Mouse (Mus musculus): ENCODE results near the gene Hbp1. TPM values are rescaled to one million over a fixed set of nuclear protein-coding genes. Genes with fewer than 3 reads are reported as not detected.

Hbp1 gene
- polyA plus RNA-seq, 1 experiment from 2014 or later, result 66.7 TPM

GRCm38 (mm10) chr12:31977613-31978195 lies 27.4 kb upstream of the Hbp1 start:
- no peaks in the 10 kb centered on the region for H3K36me3 ChIP-seq
- no peak overlapping the region for H3K4me3 ChIP-seq
- WGBS, result 62% methylated on average over 12 of the region's 12 CpGs
- no peak overlapping the region for H3K27ac ChIP-seq
- no peak overlapping the region for H3K9ac ChIP-seq
- H3K4me1 ChIP-seq (replicated peaks), result peaks cover 12% of the 10 kb centered on the region
- H3K4me2 ChIP-seq, result no peak overlapping the region
- no peak for ATAC-seq (ENCODE audit: low FRiP score)
- H3K27me3 ChIP-seq, result no peaks in the 10 kb centered on the region
- no peaks in the 10 kb centered on the region for H3K9me3 ChIP-seq

- no peak for ATAC-seq (ENCODE audit: low FRiP score)
- H3K4me1 ChIP-seq (replicated peaks), result peaks cover 12% of the 10 kb centered on the region
- no peaks in the 10 kb centered on the region for H3K9me3 ChIP-seq
- no peak overlapping the region for H3K9ac ChIP-seq
- WGBS, result 68% methylated on average over 7 of the region's 7 CpGs
- no peak overlapping the region for H3K4me3 ChIP-seq
- peaks cover 2% of the 10 kb centered on the region for H3K36me3 ChIP-seq
- H3K27me3 ChIP-seq, result no peaks in the 10 kb centered on the region
- H3K27ac ChIP-seq, result no peak overlapping the region; the same call in 1 of the 2 replicates
- H3K4me2 ChIP-seq, result no peak overlapping the region
These were observed 26.2 kb upstream of the Hbp1 start for GRCm38 (mm10) chr12:31976544-31976943.

- Histone ChIP-seq H3K4me3 (no peak overlapping the region), H3K9me3 (no peaks in the 10 kb centered on the region), H3K4me1 (replicated peaks) (peaks cover 12% of the 10 kb centered on the region), H3K27ac (0 out of 2 replicates have a peak overlapping the region, but pooled peaks have one; percentile 18), H3K9ac (no peak overlapping the region), H3K4me2 (no peak overlapping the region), H3K27me3 (no peaks in the 10 kb centered on the region), H3K36me3 (peaks cover 10% of the 10 kb centered on the region)
- WGBS, result 57% methylated on average over 13 of the region's 13 CpGs
- ATAC-seq (ENCODE audit: low FRiP score), result peak; percentile 90
These were observed 23.3 kb upstream of the Hbp1 start for GRCm38 (mm10) chr12:31973473-31974172.

GRCm38 (mm10) chr12:31971547-31971946 lies 21.2 kb upstream of the Hbp1 start:
- Histone ChIP-seq H3K27me3 (no peaks in the 10 kb centered on the region), H3K4me2 (no peak overlapping the region), H3K4me3 (no peak overlapping the region), H3K27ac (no peak overlapping the region), H3K9ac (no peak overlapping the region), H3K36me3 (peaks cover 11% of the 10 kb centered on the region), H3K9me3 (no peaks in the 10 kb centered on the region), H3K4me1 (replicated peaks) (peaks cover 8% of the 10 kb centered on the region)
- 93% methylated on average over 8 of the region's 8 CpGs for WGBS
- ATAC-seq (ENCODE audit: low FRiP score), result no peak

GRCm38 (mm10) chr12:31969111-31969510 lies 18.8 kb upstream of the Hbp1 start:
- Histone ChIP-seq H3K9ac (no peak overlapping the region), H3K4me1 (replicated peaks) (peaks cover 7% of the 10 kb centered on the region), H3K4me2 (no peak overlapping the region), H3K9me3 (no peaks in the 10 kb centered on the region), H3K4me3 (no peak overlapping the region), H3K27ac (no peak overlapping the region), H3K27me3 (no peaks in the 10 kb centered on the region), H3K36me3 (peaks cover 20% of the 10 kb centered on the region)
- no peak for ATAC-seq (ENCODE audit: low FRiP score)
- 19% methylated on average over 1 of the region's 1 CpGs for WGBS

- Histone ChIP-seq H3K9ac (no peak overlapping the region), H3K4me3 (no peak overlapping the region), H3K36me3 (peaks cover 27% of the 10 kb centered on the region), H3K4me2 (no peak overlapping the region), H3K27me3 (no peaks in the 10 kb centered on the region), H3K27ac (no peak overlapping the region), H3K9me3 (no peaks in the 10 kb centered on the region), H3K4me1 (replicated peaks) (no peaks in the 10 kb centered on the region)
- ATAC-seq (ENCODE audit: low FRiP score), result peak; percentile 47
- 4% methylated on average over 2 of the region's 2 CpGs for WGBS
These were observed 17.2 kb upstream of the Hbp1 start for GRCm38 (mm10) chr12:31967536-31967935.

- 89% methylated on average over 4 of the region's 4 CpGs for WGBS
- no peak overlapping the region for H3K27ac ChIP-seq
- ATAC-seq (ENCODE audit: low FRiP score), result no peak
These were observed 16.1 kb upstream of the Hbp1 start for GRCm38 (mm10) chr12:31966405-31966804.

GRCm38 (mm10) chr12:31965517-31966212 lies 15.3 kb upstream of the Hbp1 start:
- Histone ChIP-seq H3K9me3 (no peaks in the 10 kb centered on the region), H3K4me2 (no peak overlapping the region), H3K4me3 (no peak overlapping the region), H3K4me1 (replicated peaks) (no peaks in the 10 kb centered on the region), H3K36me3 (peaks cover 19% of the 10 kb centered on the region), H3K27ac (no peak overlapping the region), H3K9ac (no peak overlapping the region), H3K27me3 (no peaks in the 10 kb centered on the region)
- WGBS, result 95% methylated on average over 12 of the region's 12 CpGs
- no peak for ATAC-seq (ENCODE audit: low FRiP score)

More at GRCm38 (mm10) chr12:31966405-31966804, 16.1 kb upstream of the Hbp1 start:
- no peak overlapping the region for H3K4me3 ChIP-seq
- H3K27me3 ChIP-seq, result no peaks in the 10 kb centered on the region
- no peaks in the 10 kb centered on the region for H3K4me1 ChIP-seq (replicated peaks)
- H3K9me3 ChIP-seq, result no peaks in the 10 kb centered on the region
- H3K4me2 ChIP-seq, result no peak overlapping the region
- peaks cover 25% of the 10 kb centered on the region for H3K36me3 ChIP-seq
- no peak overlapping the region for H3K9ac ChIP-seq

GRCm38 (mm10) chr12:31964074-31964473 lies 13.7 kb upstream of the Hbp1 start:
- Histone ChIP-seq H3K27ac (no peak overlapping the region), H3K9ac (no peak overlapping the region), H3K36me3 (peaks cover 18% of the 10 kb centered on the region), H3K9me3 (no peaks in the 10 kb centered on the region), H3K27me3 (no peaks in the 10 kb centered on the region), H3K4me2 (no peak overlapping the region), H3K4me3 (no peak overlapping the region), H3K4me1 (replicated peaks) (no peaks in the 10 kb centered on the region)
- ATAC-seq (ENCODE audit: low FRiP score), result no peak
- 77% methylated on average over 6 of the region's 6 CpGs for WGBS

- Histone ChIP-seq H3K4me2 (no peak overlapping the region), H3K4me3 (no peak overlapping the region)
- WGBS, result 90% methylated on average over 4 of the region's 4 CpGs
These were observed 5.5 kb upstream of the Hbp1 start for GRCm38 (mm10) chr12:31955843-31956242.

GRCm38 (mm10) chr12:31950659-31951031 lies 310 bp upstream of the Hbp1 start:
- Histone ChIP-seq H3K4me3 (peak overlapping the region; percentile 43), H3K4me2 (peak overlapping the region; percentile 70), H3K9me3 (no peaks in the 10 kb centered on the region), H3K36me3 (no peaks in the 10 kb centered on the region), H3K27me3 (no peaks in the 10 kb centered on the region), H3K4me1 (replicated peaks) (peaks cover 7% of the 10 kb centered on the region), H3K9ac (peak overlapping the region; percentile 53; the same call in 1 of the 2 replicates), H3K27ac (peak overlapping the region; percentile 87)
- ATAC-seq (ENCODE audit: low FRiP score), result no peak
- 5% methylated on average over 9 of the region's 9 CpGs for WGBS

More at GRCm38 (mm10) chr12:31955843-31956242, 5.5 kb upstream of the Hbp1 start:
- Histone ChIP-seq H3K4me1 (replicated peaks) (peaks cover 4% of the 10 kb centered on the region), H3K27me3 (no peaks in the 10 kb centered on the region), H3K9ac (no peak overlapping the region), H3K36me3 (no peaks in the 10 kb centered on the region; the same call in 1 of the 2 replicates), H3K27ac (no peak overlapping the region), H3K9me3 (no peaks in the 10 kb centered on the region)
- ATAC-seq (ENCODE audit: low FRiP score), result no peak

- no peaks in the 10 kb centered on the region for H3K27me3 ChIP-seq
- H3K9ac ChIP-seq, result peak overlapping the region; percentile 88
- H3K4me2 ChIP-seq, result peak overlapping the region; percentile 61
- H3K36me3 ChIP-seq, result no peaks in the 10 kb centered on the region
- H3K9me3 ChIP-seq, result no peaks in the 10 kb centered on the region
- ATAC-seq (ENCODE audit: low FRiP score), result peak; percentile 83
- peak overlapping the region; percentile 86 for H3K4me3 ChIP-seq
- H3K4me1 ChIP-seq (replicated peaks), result peaks cover 7% of the 10 kb centered on the region
- peak overlapping the region; percentile 98 for H3K27ac ChIP-seq
- WGBS, result under 1% methylated on average over 53 of the region's 58 CpGs
These were observed 1.1 kb downstream of the Hbp1 start for GRCm38 (mm10) chr12:31949193-31949741.

All from hindbrain, embryonic 13.5 days (tissue).